Mouse (Mus musculus) ES-E14 (cell line): ENCODE measurements at regions not wholly inside any gene's neighbourhood (a gene's known extent, or its start where the extent isn't known, plus 50 kb on each side); places are given as distances from the start of the nearest gene placed in this dataset.

Source experiments
- CHD2 ChIP-seq: IDR thresholded peaks from 2 replicates; pipeline ENCODE4 v1.6.1; 2014; ENCODE audit warnings: mild to moderate bottlenecking, low read depth, low read length, inconsistent platforms
- HCFC1 ChIP-seq: IDR thresholded peaks from 2 replicates; pipeline ENCODE4 v1.6.1; 2012; ENCODE audit warnings: low read length, inconsistent platforms, borderline replicate concordance; ENCODE audit not compliant: insufficient read depth
- ZC3H11A ChIP-seq: IDR thresholded peaks from 2 replicates; pipeline ENCODE4 v1.6.1; 2012; ENCODE audit warnings: low read depth, mild to moderate bottlenecking, inconsistent platforms, low read length, borderline replicate concordance
- ZNF384 ChIP-seq: IDR thresholded peaks from 2 replicates; pipeline ENCODE4 v1.6.1; 2012; ENCODE audit warnings: low read depth, low read length, inconsistent platforms

- TF ChIP-seq CHD2 (no peak), HCFC1 (no peak), ZC3H11A (no peak), ZNF384 (no peak)
Observed at GRCm38 (mm10) chr7:137696831-137697230, 259.4 kb downstream of the Glrx3 start.
